Mouse (Mus musculus): ENCODE results near the gene Lonp1. TPM values are rescaled to one million over a fixed set of nuclear protein-coding genes. Genes with fewer than 3 reads are reported as not detected.
A peak's percentile ranks its signal among the peaks of the same experiment; 100 is the strongest.

Gene Lonp1
- total RNA-seq, 1 experiment from 2014 or later: 34.8 TPM

- ATAC-seq (replicated peaks; ENCODE audit: insufficient number of reproducible peaks, low FRiP score, low TSS enrichment, poor library complexity, severe bottlenecking): no peak
These were observed 19.1 kb downstream of the Lonp1 start for GRCm38 (mm10) chr17:56607521-56608062.

- no peak for ATAC-seq (replicated peaks; ENCODE audit: insufficient number of reproducible peaks, low FRiP score, low TSS enrichment, poor library complexity, severe bottlenecking)
These were observed 21.3 kb downstream of the Lonp1 start for GRCm38 (mm10) chr17:56605431-56605830.

GRCm38 (mm10) chr17:56604422-56604821 is 22.3 kb downstream of the Lonp1 start:
- no peak for ATAC-seq (replicated peaks; ENCODE audit: insufficient number of reproducible peaks, low FRiP score, low TSS enrichment, poor library complexity, severe bottlenecking)

- no peak for ATAC-seq (replicated peaks; ENCODE audit: insufficient number of reproducible peaks, low FRiP score, low TSS enrichment, poor library complexity, severe bottlenecking)
These were observed 22.7 kb downstream of the Lonp1 start for GRCm38 (mm10) chr17:56604070-56604380.

GRCm38 (mm10) chr17:56603186-56604069 is 23.3 kb downstream of the Lonp1 start:
- no peak for ATAC-seq (replicated peaks; ENCODE audit: insufficient number of reproducible peaks, low FRiP score, low TSS enrichment, poor library complexity, severe bottlenecking)

DNA sequence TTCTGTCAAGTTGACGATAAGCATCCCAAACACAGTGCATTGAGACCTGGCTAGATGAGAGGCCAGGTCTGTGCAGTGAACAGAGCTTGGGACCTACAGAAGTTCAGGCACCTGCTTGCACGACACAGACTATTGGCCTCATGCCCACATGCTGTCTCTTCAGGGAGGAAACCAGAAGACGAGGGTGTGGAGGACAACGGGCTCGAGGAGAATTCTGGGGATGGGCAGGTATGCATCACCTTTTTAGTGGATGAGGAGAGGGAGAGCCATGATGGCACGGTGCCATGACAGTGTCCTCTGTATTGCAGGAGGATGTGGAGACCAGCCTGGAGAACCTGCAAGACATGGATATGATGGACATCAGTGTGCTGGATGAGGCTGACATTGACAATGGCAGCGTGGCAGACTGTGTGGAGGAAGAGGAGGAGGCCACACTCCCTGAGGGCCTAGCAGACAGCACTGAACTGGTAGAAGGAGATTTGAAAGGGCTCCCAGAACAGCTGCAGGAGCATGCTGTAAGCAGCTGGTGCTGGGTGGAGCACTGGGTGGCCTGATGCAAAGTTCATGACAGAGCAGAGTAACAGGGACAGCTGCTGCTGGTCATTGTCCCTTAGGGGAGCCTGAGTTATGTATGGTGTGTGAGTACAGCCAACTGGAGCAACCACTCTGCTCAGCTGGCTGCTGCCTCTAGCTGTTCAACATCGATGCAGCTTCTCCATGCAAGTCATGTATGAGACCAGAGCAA is 33.0 kb downstream of the Lonp1 start:
- ATAC-seq (replicated peaks; ENCODE audit: insufficient number of reproducible peaks, low FRiP score, low TSS enrichment, poor library complexity, severe bottlenecking): no peak

DNA sequence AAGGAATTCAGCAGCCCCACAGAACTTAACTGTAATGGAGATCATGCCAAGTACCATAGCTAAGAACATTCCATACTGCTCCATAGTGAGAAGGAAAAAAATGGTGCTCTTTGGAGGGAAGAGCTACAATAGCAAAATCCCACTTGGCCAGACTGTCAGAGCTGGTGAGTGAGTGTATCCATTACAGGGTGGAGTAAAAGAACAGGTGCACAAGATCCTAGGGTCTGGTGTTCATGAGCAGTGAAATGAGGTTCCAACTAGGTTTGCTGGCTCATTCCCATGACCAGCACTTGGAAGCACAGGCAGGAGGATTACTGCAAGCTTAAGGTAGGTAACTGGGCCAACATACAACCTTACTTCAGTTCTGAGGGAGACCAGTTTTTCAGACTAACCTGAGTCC is 34.1 kb downstream of the Lonp1 start:
- no peak for ATAC-seq (replicated peaks; ENCODE audit: insufficient number of reproducible peaks, low FRiP score, low TSS enrichment, poor library complexity, severe bottlenecking)

- ATAC-seq (replicated peaks; ENCODE audit: insufficient number of reproducible peaks, low FRiP score, low TSS enrichment, poor library complexity, severe bottlenecking): no peak
These were observed 37.8 kb downstream of the Lonp1 start for GRCm38 (mm10) chr17:56588921-56589320.

DNA sequence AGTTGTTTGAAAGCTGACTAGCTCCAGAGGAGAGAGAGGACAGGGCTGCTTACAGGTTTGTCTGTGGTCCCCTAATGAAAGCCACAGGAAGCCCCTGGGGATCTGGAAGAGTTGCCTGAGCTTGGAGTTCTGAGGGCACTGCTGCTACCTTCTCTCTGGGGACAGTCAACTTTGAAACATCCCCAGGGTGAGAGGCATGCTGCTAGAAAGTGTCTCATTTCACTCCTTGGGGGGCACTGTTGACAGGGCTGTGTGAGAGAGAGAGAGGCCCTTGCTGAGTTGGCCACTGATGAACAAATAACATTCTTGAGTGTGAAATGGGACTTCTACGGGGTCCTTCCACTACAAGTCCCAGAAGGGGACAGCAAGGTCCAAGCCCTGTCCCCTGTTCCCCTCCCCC is 38.9 kb downstream of the Lonp1 start:
- no peak for ATAC-seq (replicated peaks; ENCODE audit: insufficient number of reproducible peaks, low FRiP score, low TSS enrichment, poor library complexity, severe bottlenecking)

- peak; percentile 20 for ATAC-seq (replicated peaks; ENCODE audit: insufficient number of reproducible peaks, low FRiP score, low TSS enrichment, poor library complexity, severe bottlenecking)
These were observed 41.4 kb downstream of the Lonp1 start for GRCm38 (mm10) chr17:56585171-56585821.

GRCm38 (mm10) chr17:56584257-56585130 is 42.2 kb downstream of the Lonp1 start, which contains the start of the genes Safb2 and Safb:
Gene Safb2 (minus strand): TSS chr17:56584585.
Gene Safb (plus strand): TSS chr17:56584825.
- peak; percentile 79 for ATAC-seq (replicated peaks; ENCODE audit: insufficient number of reproducible peaks, low FRiP score, low TSS enrichment, poor library complexity, severe bottlenecking)

DNA sequence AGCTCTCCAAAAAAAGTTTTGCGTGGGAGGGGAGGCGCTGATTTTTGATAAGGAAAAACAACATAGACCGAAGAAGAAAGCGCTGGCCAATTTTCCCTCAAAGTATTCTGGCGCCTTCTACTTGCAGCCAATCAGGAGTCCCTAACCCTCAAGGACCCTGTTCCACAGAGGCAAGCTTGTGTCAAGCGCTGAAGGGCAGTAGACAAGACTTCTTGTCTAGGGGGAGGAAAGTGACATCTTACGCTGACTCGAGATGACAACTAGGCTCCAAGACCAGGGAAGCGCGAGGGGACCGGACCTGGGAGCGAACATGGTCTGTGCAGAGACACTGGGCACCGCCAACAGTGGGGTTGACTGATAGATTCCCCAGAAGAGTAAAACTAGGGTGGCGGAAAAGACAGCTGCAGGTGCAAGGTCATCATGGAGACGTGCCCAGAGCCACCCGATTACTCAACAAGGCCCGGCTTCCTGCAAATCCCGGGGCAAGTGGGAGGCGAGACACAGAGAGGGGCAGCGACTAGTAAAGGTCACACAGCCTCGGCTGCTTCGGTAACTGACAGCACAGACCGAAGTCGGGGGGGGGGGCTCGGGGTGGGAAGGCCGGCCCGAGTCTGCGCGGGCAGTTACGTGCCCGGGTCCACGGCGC is 43.0 kb downstream of the Lonp1 start:
- ATAC-seq (replicated peaks; ENCODE audit: insufficient number of reproducible peaks, low FRiP score, low TSS enrichment, poor library complexity, severe bottlenecking): 0 out of 2 replicates have a peak, but pooled peaks have one; percentile 18

DNA sequence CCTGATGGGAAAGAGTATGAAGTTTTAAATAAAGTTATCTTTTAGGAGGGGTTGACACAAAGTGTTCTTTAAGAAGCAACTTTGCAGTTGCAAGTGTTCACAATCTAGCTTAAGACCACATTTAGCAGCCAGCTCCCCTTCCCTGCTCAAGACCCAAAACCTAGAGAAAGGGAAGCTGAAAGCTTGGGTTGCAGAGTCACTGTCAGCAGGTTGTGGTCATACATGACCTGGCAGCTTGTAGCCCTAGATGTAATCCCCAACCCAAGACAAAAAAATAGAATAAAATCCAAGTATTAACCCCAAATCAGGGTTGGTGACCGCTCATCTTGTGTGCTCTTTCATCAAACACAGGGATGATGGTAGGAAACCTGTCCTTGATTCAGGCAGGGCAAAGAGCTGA is 43.6 kb downstream of the Lonp1 start:
- no peak for ATAC-seq (replicated peaks; ENCODE audit: insufficient number of reproducible peaks, low FRiP score, low TSS enrichment, poor library complexity, severe bottlenecking)

- ATAC-seq (replicated peaks; ENCODE audit: insufficient number of reproducible peaks, low FRiP score, low TSS enrichment, poor library complexity, severe bottlenecking): no peak
These were observed 53.7 kb downstream of the Lonp1 start for GRCm38 (mm10) chr17:56572939-56573338.

DNA sequence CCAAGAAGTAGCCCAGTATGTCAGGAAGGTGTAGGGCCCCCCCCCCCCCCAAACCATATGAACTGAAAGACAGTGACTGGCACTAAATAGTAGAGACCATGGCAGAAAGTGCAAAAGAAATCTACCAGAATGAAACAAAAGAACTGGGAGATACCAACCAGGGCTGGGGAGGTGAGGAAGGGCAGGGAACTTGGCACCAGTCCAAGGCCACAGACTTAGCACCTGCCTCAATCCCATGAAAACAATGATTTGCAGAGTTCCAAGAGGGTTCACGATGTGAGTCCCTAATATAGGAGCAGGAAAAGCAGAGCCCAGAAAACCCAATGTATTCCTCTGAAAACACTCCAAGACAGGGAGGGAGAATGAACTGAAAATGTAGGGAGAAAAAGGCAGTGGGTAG is 54.5 kb downstream of the Lonp1 start:
- ATAC-seq (replicated peaks; ENCODE audit: insufficient number of reproducible peaks, low FRiP score, low TSS enrichment, poor library complexity, severe bottlenecking): no peak

- ATAC-seq (replicated peaks; ENCODE audit: insufficient number of reproducible peaks, low FRiP score, low TSS enrichment, poor library complexity, severe bottlenecking): no peak
These were observed 56.4 kb downstream of the Lonp1 start for GRCm38 (mm10) chr17:56570287-56570686.

DNA sequence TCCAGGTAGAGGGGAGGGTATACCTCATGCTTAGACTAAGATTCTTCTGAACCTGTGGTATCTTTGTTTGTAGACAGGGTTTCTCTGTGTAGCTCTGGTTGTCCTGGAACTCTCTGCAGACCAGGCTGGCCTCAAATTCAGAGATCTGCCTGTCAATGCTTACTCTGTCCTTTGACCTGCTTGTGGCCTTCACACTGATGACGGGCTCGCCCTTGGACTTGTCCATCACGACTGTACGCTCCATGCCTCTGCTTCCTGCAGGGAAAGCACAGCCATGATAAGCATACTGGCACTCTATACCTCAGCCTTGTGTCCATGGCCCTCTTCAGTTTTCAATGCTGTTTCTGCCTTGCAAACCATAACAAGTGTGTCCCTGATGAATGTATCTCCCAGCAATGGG is 59.3 kb downstream of the Lonp1 start:
- ATAC-seq (replicated peaks; ENCODE audit: insufficient number of reproducible peaks, low FRiP score, low TSS enrichment, poor library complexity, severe bottlenecking): no peak

DNA sequence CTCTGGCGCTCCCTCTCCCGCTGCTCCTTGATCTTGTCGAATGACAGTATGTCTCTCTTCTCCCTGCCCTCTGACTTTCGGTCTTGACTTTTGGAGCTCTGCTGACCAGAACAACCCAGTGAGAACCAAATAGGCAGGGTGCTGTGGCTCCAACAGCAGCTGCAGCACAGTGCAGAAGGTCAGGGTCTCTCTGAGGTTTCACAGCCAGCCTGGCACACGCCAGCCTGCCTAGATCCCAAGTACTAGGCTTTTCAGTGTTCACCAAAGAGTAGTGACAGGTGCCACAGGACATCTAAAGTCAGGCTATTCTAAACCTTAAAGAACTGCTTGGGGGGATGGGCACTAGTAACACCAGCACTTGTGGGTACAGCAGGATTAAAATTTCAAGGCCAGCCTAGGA is 59.8 kb downstream of the Lonp1 start:
- ATAC-seq (replicated peaks; ENCODE audit: insufficient number of reproducible peaks, low FRiP score, low TSS enrichment, poor library complexity, severe bottlenecking): no peak
